ENCODE assay signal across 7 mouse cellular contexts in the genomic region with DNA sequence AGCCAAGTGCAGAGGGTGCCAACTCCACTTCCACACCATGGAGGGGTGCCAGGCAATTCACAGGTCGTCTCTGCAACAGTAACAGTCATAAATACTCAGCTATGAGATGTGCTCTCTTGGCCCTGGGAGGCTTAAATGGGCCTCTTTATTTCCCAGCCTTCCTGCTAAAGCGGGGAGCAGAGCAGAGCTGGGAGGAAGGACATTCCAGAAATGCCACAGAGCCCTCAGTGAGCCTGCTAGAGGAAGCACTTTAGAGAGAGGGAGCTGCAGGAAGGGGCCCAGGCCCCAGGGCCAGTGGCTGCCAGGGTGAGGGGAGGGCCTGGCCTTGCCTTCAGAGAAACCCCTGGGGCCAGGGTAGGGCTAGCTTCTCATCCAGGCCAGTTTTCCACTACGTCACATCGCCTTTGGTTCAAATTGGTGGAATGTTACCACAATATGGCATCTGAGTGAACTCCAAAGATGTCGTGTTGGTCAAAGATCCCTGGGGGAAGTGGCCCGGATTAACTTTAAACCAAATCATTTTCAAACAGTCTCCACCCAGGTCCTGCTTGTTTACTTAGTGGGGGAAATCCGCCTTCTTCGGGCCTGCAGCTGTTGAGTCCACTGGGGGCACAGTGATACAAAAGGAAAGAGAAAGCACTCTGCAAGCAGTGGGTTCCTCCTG. TPM values are rescaled to one million over a fixed set of nuclear protein-coding genes. Genes with fewer than 3 reads are reported as not detected.
DNase-seq lines count a peak whose midpoint lies in the region; ATAC-seq and TF ChIP-seq lines count a peak whose summit lies in the region.

No protein-coding gene starts in this region.

- WGBS in cerebellum, adult 2 months, result 61% methylated on average over 8 of the region's 8 CpGs
- 22% methylated on average over 8 of the region's 8 CpGs for WGBS in intestine, embryonic 14.5 days
- 31% methylated on average over 8 of the region's 8 CpGs for WGBS in liver, embryonic 16.5 days (ENCODE audit: insufficient replicate concordance)

- no peak overlapping the region for H3K9ac ChIP-seq in intestine, embryonic 14.5 days (ENCODE audit: low read length)
- H3K9ac ChIP-seq in liver, embryonic 16.5 days (ENCODE audit: low read depth, low read length), result no peak overlapping the region

- peak; percentile 65 for ATAC-seq in intestine, embryonic 14.5 days (replicated peaks; ENCODE audit: low FRiP score, low TSS enrichment, low read depth)
- peak; percentile 31 for ATAC-seq in liver, embryonic 16.5 days (ENCODE audit: low read depth)

- H3K27me3 ChIP-seq in cerebellum, adult 2 months (ENCODE audit: control insufficient read depth, insufficient read depth, low read length), result no peaks in the 10 kb centered on the region
- H3K27me3 ChIP-seq in intestine, embryonic 14.5 days (replicated peaks; ENCODE audit: control insufficient read depth, insufficient read depth, low read length), result no peaks in the 10 kb centered on the region
- no peaks in the 10 kb centered on the region for H3K27me3 ChIP-seq in liver, embryonic 16.5 days (ENCODE audit: control insufficient read depth, insufficient read depth, low read depth, low read length)

- peak overlapping the region; percentile 28 for H3K4me2 ChIP-seq in intestine, embryonic 14.5 days (ENCODE audit: low read length)
- H3K4me2 ChIP-seq in liver, embryonic 16.5 days (ENCODE audit: low read depth, low read length), result no peak overlapping the region

- peaks cover 23% of the 10 kb centered on the region for H3K4me1 ChIP-seq in cerebellum, adult 2 months (ENCODE audit: control insufficient read depth, insufficient read depth, low read length)
- peaks cover 37% of the 10 kb centered on the region for H3K4me1 ChIP-seq in intestine, embryonic 14.5 days (replicated peaks; ENCODE audit: control insufficient read depth, insufficient read depth, low read length)
- H3K4me1 ChIP-seq in liver, embryonic 16.5 days (ENCODE audit: control insufficient read depth, low read depth, low read length), result peaks cover 20% of the 10 kb centered on the region

- peak overlapping the region; percentile 10; the same call in 1 of the 2 replicates for H3K27ac ChIP-seq in cerebellum, adult 2 months (ENCODE audit: insufficient read depth, low read length)
- peak overlapping the region; percentile 87 for H3K27ac ChIP-seq in intestine, embryonic 14.5 days (ENCODE audit: low read depth)
- 0 out of 2 replicates have a peak overlapping the region, but pooled peaks have one; percentile 2 for H3K27ac ChIP-seq in liver, embryonic 16.5 days (ENCODE audit: low read length)

- no peak overlapping the region for H3K4me3 ChIP-seq in cerebellum, adult 2 months (replicated peaks; ENCODE audit: insufficient read depth, low read depth, low read length)
- H3K4me3 ChIP-seq in intestine, embryonic 14.5 days (ENCODE audit: low read depth, low read length), result no peak overlapping the region
- H3K4me3 ChIP-seq in liver, embryonic 16.5 days (ENCODE audit: low read depth, low read length), result no peak overlapping the region

- no peak for TF ChIP-seq CTCF in cerebellum, adult 2 months (IDR thresholded peaks at IDR 0.05; ENCODE audit: borderline replicate concordance, insufficient read depth, low read depth, low read length)

- no peaks in the 10 kb centered on the region for H3K9me3 ChIP-seq in intestine, embryonic 14.5 days (ENCODE audit: control insufficient read depth, low read length)
- no peaks in the 10 kb centered on the region for H3K9me3 ChIP-seq in liver, embryonic 16.5 days (replicated peaks; ENCODE audit: control insufficient read depth, low read length)

- peak; percentile 87 for DNase-seq in adipocyte (ENCODE audit: low spot score)
- DNase-seq in cerebellum, adult 2 months, result peak; percentile 75 to 84
- peak; percentile 30 to 62 for DNase-seq in gastrocnemius, postnatal 4 days (ENCODE audit: low spot score in 2 of 2)
- peak; percentile 71 for DNase-seq in intestine, embryonic 14.5 days (ENCODE audit: low spot score)
- DNase-seq in skeletal muscle tissue, adult 2 months (ENCODE audit: low read depth, low spot score), result peak; percentile 76
- DNase-seq in layer of hippocampus, adult 8-10 months (ENCODE audit: low spot score in 2 of 2), result no peak

- no peaks in the 10 kb centered on the region for H3K36me3 ChIP-seq in intestine, embryonic 14.5 days (ENCODE audit: control insufficient read depth, insufficient read depth, low read length)
- H3K36me3 ChIP-seq in liver, embryonic 16.5 days (ENCODE audit: control insufficient read depth, insufficient read depth), result no peaks in the 10 kb centered on the region

- no peak for TF ChIP-seq POLR2A in cerebellum, adult 2 months (IDR thresholded peaks at IDR 0.05; ENCODE audit: borderline replicate concordance, insufficient read depth, low read length)

RNA-seq across cellular contexts. Expression of gene Rock2, which starts 24.2 kb away (rescaled TPM):
- 37.5 and 39.1 TPM in 2 replicates for polyA plus RNA-seq in cerebellum, adult 2 months (2012; rRNA removed)
- total RNA-seq in gastrocnemius, postnatal 4 days (2021), result 100 to 1,000 TPM; 122 to 125 TPM
- 20.1 and 20.7 TPM in 2 replicates for polyA plus RNA-seq in intestine, embryonic 14.5 days (2014; fragmentation: Nextera tagmentation; extraction: Ambion mirVana)
- 4.3 TPM in 2 replicates for polyA plus RNA-seq in liver, embryonic 16.5 days (2015; fragmentation: Nextera tagmentation; extraction: Ambion mirVana)
- total RNA-seq in layer of hippocampus, adult 8-10 months (2022), result 100 to 1,000 TPM; 109 to 143 (median 128) TPM

RNA-seq across cellular contexts. Expression of gene E2f6, which starts 59.8 kb away (rescaled TPM):
- polyA plus RNA-seq in cerebellum, adult 2 months (2012; rRNA removed), result 54.6 and 62.2 TPM in 2 replicates
- total RNA-seq in gastrocnemius, postnatal 4 days (2021), result 10 to 100 TPM; 53.1 to 57.7 TPM
- 50.8 and 52.6 TPM in 2 replicates for polyA plus RNA-seq in intestine, embryonic 14.5 days (2014; fragmentation: Nextera tagmentation; extraction: Ambion mirVana)
- polyA plus RNA-seq in liver, embryonic 16.5 days (2015; fragmentation: Nextera tagmentation; extraction: Ambion mirVana), result 12.3 and 13.8 TPM in 2 replicates
- total RNA-seq in layer of hippocampus, adult 8-10 months (2022), result 10 to 100 TPM; 31.7 to 40.5 (median 35.8) TPM

Comparison
In these comparisons a context has a peak if more than half of its experiments do, and no peak if none do; other contexts are left out.
1. DNase-seq: peak in adipocyte (single experiment), cerebellum, adult 2 months (2 of 2), gastrocnemius, postnatal 4 days (2 of 2), intestine, embryonic 14.5 days (single experiment) and skeletal muscle tissue, adult 2 months (single experiment); none in layer of hippocampus, adult 8-10 months (0 of 2).
2. H3K27ac ChIP-seq: peak in every context shown above with its lines; median percentile 87 in intestine, embryonic 14.5 days; 10 in cerebellum, adult 2 months; 2 in liver, embryonic 16.5 days.